Mouse (Mus musculus) mesoderm, embryonic 11.5 days (tissue): ENCODE data around the gene Ccm2.
"Not testable (repeated sequence)": the region's sequence is repeated elsewhere in the genome, so short reads cannot be mapped to it uniquely, and the experiment has no call there.

Experiments used
- DNase-seq: peaks from one replicate; pipeline ENCODE4 v3.0.0-alpha.2; 2012; ENCODE audit warnings: low read depth, low spot score

Ccm2 gene

GRCm38 (mm10) chr11:6546205-6547013 is at the start of gene Ccm2:
Gene Ccm2 (plus strand): TSS chr11:6546887.
- peak; percentile 94 for DNase-seq

- no peak for DNase-seq
Observed at GRCm38 (mm10) chr11:6497311-6497948, 49.3 kb upstream of the Ccm2 start.

DNA sequence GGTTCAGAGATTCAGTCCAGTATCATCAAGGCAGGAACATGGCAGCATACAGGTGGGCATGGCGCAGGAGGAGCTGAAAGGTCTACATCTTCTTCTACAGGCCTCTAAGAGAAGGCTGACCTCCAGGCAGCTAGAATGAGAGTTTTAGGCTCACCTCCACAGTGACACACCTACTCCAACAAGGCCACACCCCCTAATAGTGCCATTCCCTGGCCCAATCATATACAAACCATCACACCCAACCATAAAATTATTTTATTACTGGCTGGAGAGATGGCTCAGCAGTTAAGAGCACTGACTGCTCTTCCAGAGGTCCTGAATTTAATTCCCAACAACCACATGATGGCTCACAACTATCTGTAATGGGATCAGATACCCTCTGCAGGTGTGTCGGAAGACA is 44.2 kb upstream of the Ccm2 start:
- DNase-seq, result no peak

DNA sequence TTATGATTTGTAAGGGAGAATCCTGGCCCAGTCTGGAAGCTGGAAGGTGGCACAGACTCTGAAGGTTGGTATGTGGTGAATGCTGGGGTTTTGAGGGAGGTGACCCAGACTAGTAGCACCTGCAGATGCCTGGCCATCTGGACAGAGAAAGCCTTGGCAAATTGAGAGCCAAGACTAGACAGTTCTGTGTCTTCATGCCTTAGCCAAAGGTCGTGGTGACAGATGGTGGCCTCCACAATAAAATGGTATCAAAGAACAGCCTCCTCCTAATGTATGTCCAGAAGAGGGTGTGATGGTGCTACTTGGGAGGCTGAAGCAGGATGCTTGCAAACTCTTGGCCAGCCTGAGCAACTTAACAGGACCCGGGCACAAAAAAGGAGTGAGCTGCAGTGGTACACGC is 42.5 kb upstream of the Ccm2 start:
- DNase-seq, result no peak

DNA sequence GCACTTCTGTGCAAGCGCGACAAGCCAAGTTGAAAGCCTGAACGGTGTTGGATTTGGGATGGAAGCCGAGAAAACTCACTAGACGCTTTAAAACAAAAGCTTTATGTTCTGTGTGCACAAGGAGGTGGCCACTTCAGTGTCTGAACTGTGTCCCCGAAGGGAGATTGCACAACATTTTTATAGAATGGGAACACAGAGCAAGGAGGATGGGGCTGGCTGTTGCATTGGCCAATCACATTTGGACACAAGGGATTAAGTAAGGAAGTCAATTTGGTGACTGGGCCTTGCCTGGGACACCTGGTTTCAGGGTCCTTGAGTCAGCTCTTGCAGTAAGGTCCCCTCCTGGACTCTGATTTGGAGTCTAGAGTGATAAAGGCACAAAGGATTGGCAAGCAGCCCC is 42.0 kb upstream of the Ccm2 start:
- DNase-seq, result no peak

GRCm38 (mm10) chr11:6506516-6506915 is 40.2 kb upstream of the Ccm2 start:
- DNase-seq, result no peak

- no peak for DNase-seq
Observed at GRCm38 (mm10) chr11:6508269-6508876, 38.3 kb upstream of the Ccm2 start.

DNA sequence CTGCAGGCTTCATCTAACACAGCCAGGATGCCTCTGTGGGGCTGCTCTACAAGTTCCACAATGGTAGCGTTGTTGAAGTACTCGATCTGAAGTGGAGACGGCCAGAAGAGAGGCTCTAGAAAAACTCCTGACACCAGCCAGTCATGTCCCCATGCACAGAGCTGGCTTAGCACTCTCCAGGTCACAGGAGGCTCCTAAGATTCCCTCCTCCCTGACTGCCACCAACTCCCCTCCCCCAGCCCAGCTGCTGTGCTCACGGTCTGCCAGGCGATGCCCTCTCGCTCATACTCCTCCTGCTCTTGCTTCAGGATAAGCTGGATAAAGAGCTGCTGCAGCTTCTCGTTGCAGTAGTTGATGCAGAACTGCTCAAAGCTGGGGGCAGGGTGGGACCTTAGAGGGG is 31.9 kb upstream of the Ccm2 start:
- DNase-seq, result no peak

GRCm38 (mm10) chr11:6519491-6520033 is 27.1 kb upstream of the Ccm2 start:
- DNase-seq, result no peak

GRCm38 (mm10) chr11:6520507-6521173 is 26.0 kb upstream of the Ccm2 start, which contains the start of gene Myo1g:
Gene Myo1g (minus strand): TSS chr11:6520965.
- no peak for DNase-seq

GRCm38 (mm10) chr11:6522782-6523525 is 23.7 kb upstream of the Ccm2 start:
- no peak for DNase-seq

DNA sequence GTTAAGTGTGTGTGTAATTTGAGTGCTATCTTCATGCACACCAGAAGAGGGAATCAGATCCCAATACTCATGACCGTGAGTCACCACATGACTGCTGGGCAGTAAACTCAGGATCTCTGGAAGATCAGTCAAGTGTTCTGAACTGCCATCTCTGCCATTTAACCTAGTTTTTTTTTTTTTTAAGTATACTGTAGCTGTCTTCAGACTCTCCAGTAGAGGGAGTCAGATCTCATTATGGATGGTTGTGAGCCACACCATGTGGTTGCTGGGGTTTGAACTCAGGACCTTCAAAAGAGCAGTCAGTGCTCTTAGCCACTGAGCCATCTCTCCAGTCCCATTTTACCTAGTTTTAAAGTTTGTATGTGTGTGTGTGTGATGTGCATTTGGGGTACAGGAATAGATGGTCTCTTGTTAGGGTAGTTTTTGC is 23.0 kb upstream of the Ccm2 start:
- no peak for DNase-seq

DNA sequence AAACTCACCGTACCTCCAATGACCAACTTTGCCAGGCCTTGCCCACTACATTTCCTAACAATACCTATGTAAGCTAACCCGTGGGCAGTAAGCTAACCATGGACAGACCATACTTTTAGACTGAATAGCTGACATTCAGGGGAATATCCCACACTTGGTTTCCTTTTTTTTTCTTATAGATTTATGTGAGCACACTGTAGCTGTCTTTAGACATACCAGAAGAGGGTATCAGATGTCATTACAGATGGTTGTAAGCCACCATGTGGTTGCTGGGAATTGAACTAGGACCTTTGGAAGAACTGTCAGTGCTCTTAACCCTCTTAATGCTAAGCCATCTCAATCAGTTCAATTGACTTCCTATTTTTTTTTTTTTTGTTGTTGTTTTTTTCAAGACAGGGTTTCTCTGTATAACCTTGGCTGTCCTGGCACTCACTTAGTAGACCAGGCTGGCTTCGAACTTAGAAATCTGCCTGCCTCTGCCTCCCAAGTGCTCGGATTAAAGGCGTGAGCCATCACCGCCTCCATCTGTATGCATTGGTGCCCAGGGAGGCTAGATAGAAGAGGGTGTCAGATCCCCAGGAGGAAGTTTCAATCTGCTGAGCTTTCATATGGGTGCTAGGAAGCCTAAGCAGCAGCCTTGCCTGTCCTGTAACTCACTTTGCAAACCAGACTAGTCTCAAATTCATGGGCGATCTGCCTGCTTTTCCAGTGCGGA is 22.4 kb upstream of the Ccm2 start:
- DNase-seq, result no peak

- DNase-seq, result no peak
Observed at GRCm38 (mm10) chr11:6524880-6525238, 21.8 kb upstream of the Ccm2 start.

DNA sequence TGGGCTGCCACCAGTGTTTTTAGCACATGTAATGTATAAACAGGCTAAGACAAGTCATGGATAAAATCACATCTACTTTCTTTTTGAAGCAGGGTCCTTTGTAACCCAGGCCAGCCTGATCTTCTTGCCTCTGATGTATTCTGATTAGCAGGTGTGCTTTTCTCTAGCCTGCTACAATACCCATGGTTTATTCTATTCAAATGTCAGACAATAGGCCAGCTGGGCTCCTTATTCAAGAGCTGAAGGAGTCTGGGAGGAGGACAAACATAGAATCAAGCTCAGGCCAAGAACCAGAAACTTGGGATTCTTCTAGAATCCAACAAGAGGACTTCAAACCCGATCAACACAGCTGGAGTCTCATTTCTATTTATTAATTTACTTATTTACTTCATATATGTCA is 21.4 kb upstream of the Ccm2 start:
- DNase-seq, result no peak

GRCm38 (mm10) chr11:6526526-6527255 is 20.0 kb upstream of the Ccm2 start:
- not testable (repeated sequence) for DNase-seq

DNA sequence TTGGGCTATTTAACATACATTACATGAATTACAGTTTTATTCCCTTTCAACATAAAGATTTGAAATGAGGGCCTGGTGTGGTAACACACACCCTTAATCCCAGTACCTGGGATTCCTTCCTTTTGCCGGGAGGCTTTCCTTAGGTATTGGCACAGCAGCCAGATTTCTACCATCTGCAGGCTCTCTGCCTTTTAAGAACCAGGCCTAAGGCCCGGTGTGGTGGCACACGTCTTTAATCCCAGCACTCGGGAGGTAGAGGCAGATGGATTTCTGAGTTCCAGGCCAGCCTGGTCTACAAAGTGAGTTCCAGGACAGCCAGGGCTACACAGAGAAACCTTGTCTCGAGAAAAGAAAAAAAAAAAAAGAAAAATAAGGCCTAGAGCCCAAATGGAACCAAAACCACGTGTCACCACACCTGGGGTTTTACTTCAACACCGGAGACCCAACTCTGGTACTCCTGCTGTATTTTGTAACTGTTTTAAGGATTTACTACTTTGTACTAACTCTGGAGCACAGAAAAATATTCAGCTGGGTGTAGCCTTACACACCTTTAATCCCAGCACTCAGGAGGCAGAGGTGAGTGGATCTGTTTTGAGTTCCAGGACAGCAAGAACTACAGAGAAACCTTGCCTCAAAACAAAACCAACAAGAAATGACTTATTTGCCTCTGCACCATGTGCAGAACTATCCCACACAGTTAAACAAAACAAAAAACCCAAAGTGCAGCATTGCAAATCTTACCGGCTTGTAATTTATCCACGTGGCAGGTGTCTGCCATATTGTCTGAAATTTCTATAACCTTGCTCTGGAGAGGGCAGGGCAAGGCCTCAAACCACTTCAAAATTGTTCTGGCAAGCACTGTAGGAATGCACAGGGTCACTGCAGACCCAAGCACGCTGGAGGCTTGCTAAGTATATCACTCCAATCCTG is 19.2 kb upstream of the Ccm2 start:
- DNase-seq, result no peak

DNA sequence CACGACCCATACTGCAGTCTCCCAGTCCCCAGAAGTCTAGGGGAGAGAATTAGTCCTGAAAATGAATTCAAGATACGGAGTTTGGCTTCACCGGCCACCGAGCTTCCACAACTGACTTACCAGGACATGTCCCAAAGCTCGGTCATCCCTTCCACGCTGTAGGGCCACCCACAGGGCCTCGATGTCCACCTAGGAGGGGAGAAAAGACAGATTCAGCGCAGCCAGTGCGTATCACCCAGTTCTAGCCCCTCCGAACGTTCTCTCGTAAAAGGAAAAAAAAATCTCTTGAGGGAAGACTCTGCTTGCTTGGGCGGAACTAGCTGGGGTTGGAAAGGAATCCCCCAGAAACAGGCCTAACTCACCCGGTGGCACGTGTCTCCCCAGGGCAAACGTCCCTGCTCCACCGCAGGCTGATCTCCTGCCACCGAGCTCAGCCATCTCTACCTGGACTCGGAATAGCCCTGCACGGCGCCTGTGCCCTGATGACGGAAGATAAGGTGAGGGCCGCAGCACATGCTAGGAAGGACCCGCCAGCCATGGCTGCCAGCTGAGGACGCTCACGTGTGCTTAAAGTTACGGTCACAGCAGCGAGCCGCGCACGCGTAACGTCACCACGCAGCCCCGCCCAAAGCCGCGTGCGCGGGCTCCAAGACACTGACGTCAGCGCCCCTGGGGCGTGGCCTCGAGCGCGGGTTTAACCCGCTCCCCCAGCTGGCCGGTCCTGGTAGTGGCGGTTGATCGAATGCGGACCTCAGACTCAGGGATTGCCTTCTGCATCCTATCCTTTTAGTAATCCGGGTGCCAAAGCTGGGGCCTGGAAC is 18.3 kb upstream of the Ccm2 start:
- DNase-seq, result peak; percentile 99
